Mouse (Mus musculus) left cerebral cortex, adult 6 months (tissue): ENCODE results near the gene Mylk4. TPM values are rescaled to one million over a fixed set of nuclear protein-coding genes. Genes with fewer than 3 reads are reported as not detected.

ENCODE experiments used
- long read RNA-seq, 2 experiments: library from polyadenylated mRNA; unstranded; transcript quantifications; one replicate each; pipeline ENCODE4 v2.0.0; 2019 to 2020
- polyA plus RNA-seq: library from polyadenylated mRNA; unstranded; fragments of <200 nt; fragmentation: Nextera tagmentation; gene quantifications from 2 replicates; pipeline ENCODE4 v1.2.3, GENCODE M21; 2021

Gene Mylk4
- polyA plus RNA-seq = 0.13 TPM in 1 of 2 replicates, not detected in the other
- long read RNA-seq, experiment 1 = 0 reads
- long read RNA-seq, experiment 2 = 0 reads

DNA sequence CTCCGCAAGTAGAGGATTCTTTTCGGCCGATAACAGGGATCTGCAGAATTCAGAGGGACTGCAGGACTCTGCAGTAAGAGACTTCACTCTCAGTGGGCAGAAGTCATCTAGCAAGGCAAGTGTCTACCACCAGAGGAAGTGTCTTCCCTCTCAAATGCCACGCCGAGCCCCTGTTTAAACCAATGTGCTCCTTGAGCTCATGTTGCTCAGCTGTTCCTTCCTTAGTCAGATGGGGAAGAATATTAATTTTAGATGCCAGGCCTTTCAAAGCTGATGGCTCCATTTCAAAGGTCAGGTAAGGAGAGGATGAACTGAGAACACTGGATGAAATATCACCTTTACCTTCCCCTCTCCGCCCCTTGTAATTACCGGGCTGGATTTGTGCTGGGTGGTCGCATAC lies at the start of gene Mylk4:
Mylk4 (minus strand) TSS at position 139 of the 400 bp plus-strand sequence.

DNA sequence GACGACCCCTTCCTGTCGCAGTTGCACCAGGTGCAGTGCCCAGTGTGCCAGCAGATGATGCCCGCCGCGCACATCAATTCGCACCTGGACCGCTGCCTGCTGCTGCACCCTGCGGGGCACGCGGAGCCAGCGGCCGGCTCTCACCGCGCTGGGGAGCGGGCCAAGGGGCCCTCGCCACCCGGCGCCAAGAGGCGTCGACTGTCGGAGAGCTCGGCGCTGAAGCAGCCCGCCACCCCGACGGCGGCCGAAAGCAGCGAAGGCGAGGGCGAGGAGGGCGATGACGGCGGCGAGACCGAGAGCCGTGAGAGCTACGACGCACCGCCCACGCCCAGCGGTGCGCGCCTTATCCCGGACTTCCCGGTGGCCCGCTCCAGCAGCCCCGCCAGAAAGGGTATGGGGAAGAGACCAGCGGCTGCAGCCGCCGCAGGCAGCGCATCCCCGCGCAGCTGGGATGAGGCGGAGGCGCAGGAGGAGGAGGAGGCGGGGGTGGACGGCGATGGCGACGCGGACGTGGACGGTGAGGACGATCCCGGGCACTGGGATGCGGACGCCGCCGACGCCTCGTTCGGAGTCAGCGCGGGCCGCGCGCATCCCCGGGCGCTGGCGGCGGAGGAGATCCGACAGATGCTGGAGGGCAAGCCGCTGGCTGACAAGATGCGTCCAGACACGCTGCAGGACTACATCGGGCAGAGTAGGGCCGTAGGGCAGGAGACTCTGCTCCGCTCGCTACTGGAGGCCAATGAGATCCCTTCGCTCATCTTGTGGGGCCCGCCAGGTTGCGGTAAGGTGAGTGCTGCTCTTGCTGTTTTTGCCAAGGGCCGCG lies 18.7 kb upstream of the Mylk4 start, which contains the start of gene D930007J09Rik:
D930007J09Rik (minus strand) TSS at position 591 of the 823 bp plus-strand sequence.

DNA sequence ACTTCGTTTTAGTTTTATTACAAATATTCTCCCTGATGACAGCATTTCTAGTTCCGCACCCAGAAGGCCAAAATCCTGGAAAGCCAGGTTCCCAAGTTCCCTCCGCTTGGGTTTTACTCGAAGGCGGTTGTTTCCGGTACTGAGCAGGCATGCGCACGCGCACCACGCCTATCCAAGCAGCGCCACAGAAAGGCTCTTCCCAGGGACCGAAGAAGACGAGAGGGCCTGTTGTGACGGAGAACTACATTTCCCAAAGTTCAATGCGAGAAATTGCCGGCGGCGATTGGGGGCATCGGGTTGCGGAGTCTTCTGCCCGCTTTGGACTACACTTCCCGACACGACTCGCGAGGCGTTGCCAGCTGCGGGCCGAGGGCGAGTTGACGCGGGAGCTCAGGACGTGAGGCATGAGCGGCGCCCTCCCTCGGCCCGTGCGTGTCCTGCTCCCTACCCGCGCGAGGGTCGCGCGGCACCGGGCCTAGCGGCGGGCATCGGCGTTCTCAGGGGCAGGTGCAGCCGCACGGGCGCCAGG lies 18.0 kb upstream of the Mylk4 start, which contains the start of gene Wrnip1:
Wrnip1 (plus strand) TSS at position 346 of the 529 bp plus-strand sequence.

Other genes with a start within 250 kb of the Mylk4 start
- 20.5 and 48.2 TPM in 2 replicates for gene Wrnip1, start 18.1 kb upstream of the Mylk4 start, polyA plus RNA-seq
- gene D930007J09Rik, start 18.9 kb upstream of the Mylk4 start, polyA plus RNA-seq = not detected in 2 replicates
- gene Serpinb1a, start 67.2 kb upstream of the Mylk4 start, polyA plus RNA-seq = 16.1 and 23.8 TPM in 2 replicates
- not detected in 2 replicates for gene Serpinb1c, start 114.3 kb upstream of the Mylk4 start, polyA plus RNA-seq
- 1.9 and 2.0 TPM in 2 replicates for gene Serpinb6b, start 181.3 kb upstream of the Mylk4 start, polyA plus RNA-seq
- 3.8 and 4.6 TPM in 2 replicates for gene Serpinb9, start 219.3 kb upstream of the Mylk4 start, polyA plus RNA-seq
- gene Serpinb9b, start 243.5 kb upstream of the Mylk4 start, polyA plus RNA-seq = 0.03 TPM in 1 of 2 replicates, not detected in the other